Mouse (Mus musculus) layer of hippocampus, adult 2 months (tissue): ENCODE data around the gene Cyp17a1. TPM values are rescaled to one million over a fixed set of nuclear protein-coding genes. Genes with fewer than 3 reads are reported as not detected.

Experiments
- DNase-seq, 2 experiments: peaks; one replicate each; pipeline ENCODE4 v3.0.0; 2022; ENCODE audit warnings: low spot score in 2 of 2
- H3K27ac ChIP-seq: fragments of 200-600 bp; 2 replicates; pipeline ENCODE4 v1.8.1; 2022
- H3K4me3 ChIP-seq: fragments of 200-600 bp; 2 replicates; pipeline ENCODE4 v1.8.1; 2022; ENCODE audit warnings: mild to moderate bottlenecking
- CTCF ChIP-seq: fragments of 200-600 bp; conservative IDR thresholded peaks from 2 replicates; pipeline ENCODE4 v1.8.1; 2022; ENCODE audit warnings: antibody characterized with exemption, mild to moderate bottlenecking, moderate library complexity
- total RNA-seq, 2 experiments: library from RNA; stranded (reverse); gene quantifications; 2 replicates each; pipeline ENCODE4 v1.2.3; 2021

The Cyp17a1 gene
- total RNA-seq, 2 experiments from 2014 or later: not detected

GRCm38 (mm10) chr19:46696943-46697342, 24.0 kb upstream of the Cyp17a1 start:
- no peak for DNase-seq
- TF ChIP-seq CTCF: no peak
- no peak overlapping the region for H3K4me3 ChIP-seq
- no peak overlapping the region for H3K27ac ChIP-seq

GRCm38 (mm10) chr19:46696482-46696881, 23.5 kb upstream of the Cyp17a1 start:
- no peak for DNase-seq
- TF ChIP-seq CTCF: no peak

DNA sequence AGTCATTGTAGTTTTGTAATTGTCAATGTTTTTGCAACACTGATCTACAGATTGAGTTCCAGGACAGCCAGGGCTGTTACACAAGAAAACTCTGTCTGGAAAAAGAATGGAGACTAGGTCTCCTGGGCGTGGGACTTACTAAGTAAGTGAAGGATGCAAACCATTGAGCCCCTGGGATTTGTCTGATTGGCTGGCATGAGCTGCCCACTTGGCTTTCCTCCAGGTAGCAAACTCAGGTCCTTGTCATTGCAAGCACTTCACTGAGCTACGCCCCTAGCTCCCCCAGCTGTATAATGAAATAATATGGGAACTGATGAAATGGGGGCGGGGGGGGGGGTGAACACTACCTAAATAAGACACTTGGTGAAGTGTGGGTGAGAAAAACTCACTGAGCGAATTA, 20.2 kb upstream of the Cyp17a1 start:
- no peak for TF ChIP-seq CTCF
- H3K4me3 ChIP-seq: no peak overlapping the region
- DNase-seq: no peak
- H3K27ac ChIP-seq: no peak overlapping the region

More at GRCm38 (mm10) chr19:46696482-46696881, 23.5 kb upstream of the Cyp17a1 start:
- Histone ChIP-seq H3K4me3 (no peak overlapping the region), H3K27ac (no peak overlapping the region)

DNA sequence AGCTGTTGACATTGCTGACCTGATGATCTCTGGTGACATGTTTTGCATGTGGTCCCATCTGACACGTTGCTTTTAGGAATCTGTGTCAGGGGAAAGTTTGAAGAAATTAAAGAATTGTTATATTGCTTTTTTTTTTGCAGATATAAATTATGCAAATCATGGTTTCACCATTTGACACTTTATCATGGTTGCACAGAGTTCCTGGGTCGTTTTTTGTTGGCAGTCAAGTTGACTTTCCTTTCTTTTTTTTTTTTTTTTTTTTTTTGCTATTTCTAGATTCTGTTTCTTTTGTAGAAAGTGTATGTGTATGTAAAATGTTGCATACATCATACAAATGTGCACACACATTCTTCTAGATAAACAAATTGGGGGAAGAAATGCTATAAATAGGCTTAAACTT, 18.1 kb upstream of the Cyp17a1 start:
- Histone ChIP-seq H3K4me3 (no peak overlapping the region; the same call in 1 of the 2 replicates), H3K27ac (no peak overlapping the region)
- TF ChIP-seq CTCF: no peak
- DNase-seq: no peak

GRCm38 (mm10) chr19:46690387-46690786, 17.4 kb upstream of the Cyp17a1 start:
- Histone ChIP-seq H3K4me3 (peak overlapping the region; percentile 98), H3K27ac (peak overlapping the region; percentile 99)
- TF ChIP-seq CTCF: no peak
- no peak for DNase-seq

DNA sequence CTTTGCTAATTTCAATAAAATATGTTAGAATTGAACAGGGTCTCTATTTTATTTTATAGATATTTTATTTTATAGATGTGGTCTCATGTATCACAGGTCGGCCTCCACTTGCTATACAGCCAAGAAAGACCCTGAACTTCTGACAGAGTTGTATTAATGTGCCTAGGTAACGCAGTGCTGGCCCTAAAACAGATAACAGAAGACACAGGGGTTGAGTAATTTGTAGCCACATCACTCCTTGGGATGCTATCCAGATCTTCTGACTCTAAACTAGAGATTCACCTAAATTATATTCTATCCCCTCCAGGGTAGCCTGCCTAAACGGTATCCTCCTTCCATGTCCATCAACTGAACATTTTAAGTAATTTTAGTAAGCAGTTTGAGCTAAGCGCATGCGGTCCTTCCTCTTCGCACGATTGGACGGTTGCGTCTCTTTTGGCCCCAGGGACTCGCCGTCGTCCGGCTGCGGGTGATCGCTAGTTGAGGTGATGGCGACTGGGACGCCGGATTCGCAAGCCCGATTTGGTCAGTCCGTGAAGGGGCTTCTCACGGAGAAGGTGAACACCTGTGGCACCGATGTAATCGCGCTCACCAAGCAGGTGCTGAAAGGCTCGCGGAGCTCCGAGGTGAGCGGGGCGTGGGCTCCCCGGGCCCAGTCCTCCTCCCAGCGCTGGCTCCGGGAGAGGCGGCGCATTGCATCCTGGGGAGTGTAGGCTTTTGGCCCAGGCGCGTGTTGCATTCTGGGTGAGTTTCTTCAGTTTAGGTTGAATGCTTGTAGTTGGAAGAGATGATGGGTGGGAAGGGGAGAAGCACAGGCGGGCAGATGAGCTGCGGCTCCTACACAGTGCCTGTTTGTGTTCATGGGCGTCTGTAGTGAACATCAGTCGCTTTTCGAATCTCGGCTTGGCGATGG, 16.7 kb upstream of the Cyp17a1 start, which contains the start of gene Borcs7:
Borcs7 (plus strand) TSS at position 447 of the 913 bp plus-strand sequence.
- peak within 1 kb of the TSS; percentile 99 for H3K27ac ChIP-seq
- DNase-seq: peak; percentile 88 to 92
- no peak for TF ChIP-seq CTCF
- H3K4me3 ChIP-seq: peak within 1 kb of the TSS; percentile 98

DNA sequence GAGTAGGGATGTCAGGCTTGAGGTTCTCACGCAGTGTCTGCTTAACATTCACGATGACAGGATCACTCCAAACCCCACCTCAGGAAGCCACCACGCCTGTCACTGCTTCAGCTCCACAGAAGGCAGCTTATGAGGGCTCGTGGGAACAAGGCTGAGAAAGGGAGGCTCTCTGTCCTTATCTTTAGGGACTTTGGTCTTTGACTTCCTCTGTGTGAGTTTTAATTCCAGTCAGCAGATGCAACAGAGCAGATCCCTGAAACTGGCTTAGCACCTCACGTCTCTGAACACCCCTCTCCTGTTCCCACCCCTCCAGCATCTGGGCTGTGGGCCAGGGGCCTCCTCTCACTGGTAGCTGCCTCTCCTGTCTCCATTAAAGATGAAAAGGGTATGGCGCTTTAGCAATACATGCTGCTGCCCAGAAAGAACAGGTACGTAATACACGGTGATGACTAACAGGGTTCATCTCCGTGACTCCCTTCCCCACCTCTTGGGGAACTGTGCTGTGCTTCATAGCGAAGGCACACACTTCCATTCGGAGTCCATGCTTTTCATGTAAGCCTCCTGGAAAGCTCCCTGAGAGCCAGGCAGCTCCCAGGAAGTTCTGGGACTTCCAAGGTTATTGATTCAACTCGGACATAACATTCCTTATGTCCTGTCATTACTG, 6.9 kb upstream of the Cyp17a1 start:
- no peak for TF ChIP-seq CTCF
- H3K4me3 ChIP-seq: no peak overlapping the region
- DNase-seq: peak in 1 of 2 experiments; percentile 8
- H3K27ac ChIP-seq: no peak overlapping the region

- TF ChIP-seq CTCF: no peak
- no peak for DNase-seq
- no peak overlapping the region for H3K27ac ChIP-seq
- no peak overlapping the region for H3K4me3 ChIP-seq
These were observed 2.7 kb upstream of the Cyp17a1 start for GRCm38 (mm10) chr19:46675641-46676040.

DNA sequence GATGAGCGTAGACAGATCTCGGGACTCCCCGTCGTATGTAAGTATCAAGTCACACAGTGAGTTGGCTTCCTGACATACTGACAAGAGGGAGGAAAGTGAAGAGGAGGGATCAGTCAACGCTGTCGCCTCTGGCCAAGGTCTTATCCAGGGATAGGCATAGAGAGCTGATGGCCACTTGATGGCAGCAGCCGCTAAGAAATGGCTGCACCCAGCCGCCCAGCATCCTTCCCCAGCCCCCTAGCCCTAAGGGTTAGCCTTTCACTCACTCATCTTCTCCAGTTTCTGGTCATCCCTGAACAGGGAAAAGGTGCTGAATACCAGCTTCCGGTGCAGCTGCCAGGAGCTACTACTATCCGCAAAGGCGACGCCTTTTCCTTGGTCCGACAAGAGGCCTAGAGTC, 2.3 kb downstream of the Cyp17a1 start:
- TF ChIP-seq CTCF: peak; percentile 94
- peak; percentile 36 to 68 for DNase-seq
- no peak overlapping the region for H3K4me3 ChIP-seq
- H3K27ac ChIP-seq: no peak overlapping the region

DNA sequence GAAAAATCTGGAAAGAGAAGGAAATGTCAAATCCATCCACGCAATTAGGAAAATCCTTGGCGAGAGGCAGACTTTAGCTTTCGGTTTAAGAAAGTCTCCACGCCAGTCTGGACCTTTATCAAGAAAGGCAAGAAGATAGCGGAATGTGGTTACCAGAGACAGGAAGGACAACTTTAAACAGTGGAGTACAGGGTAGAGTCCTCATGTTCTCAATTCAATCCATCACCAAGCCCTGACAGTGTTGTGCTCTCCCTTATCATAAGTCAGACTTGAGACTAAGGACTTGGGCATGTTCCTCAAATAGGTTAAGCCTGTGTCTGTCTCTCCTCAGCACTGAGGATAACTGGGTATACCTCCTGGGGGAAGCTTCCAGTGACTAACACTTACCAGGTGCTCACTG, 3.2 kb downstream of the Cyp17a1 start:
- Histone ChIP-seq H3K27ac (no peak overlapping the region), H3K4me3 (no peak overlapping the region)
- DNase-seq: peak in 1 of 2 experiments; percentile 5
- no peak for TF ChIP-seq CTCF

DNA sequence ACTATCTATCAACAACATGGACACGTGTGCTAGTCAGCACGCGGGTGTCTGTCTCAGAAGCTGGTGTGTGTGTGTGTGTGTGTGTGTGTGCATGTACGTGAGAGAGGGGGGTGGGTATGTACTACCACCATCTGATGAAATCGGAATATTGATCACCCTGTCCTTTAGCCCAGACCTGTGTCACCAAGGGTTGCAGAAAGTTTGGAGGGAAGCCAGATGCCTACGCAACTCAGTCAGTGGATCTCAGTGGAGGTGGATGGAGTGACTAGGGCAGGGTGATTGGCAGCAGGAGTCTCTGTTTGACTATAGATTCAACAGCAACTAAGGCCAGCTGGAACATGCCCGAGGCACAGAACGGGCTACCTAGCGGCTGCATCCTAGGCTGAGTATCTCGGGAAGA, 4.7 kb downstream of the Cyp17a1 start:
- H3K27ac ChIP-seq: no peak overlapping the region
- no peak for TF ChIP-seq CTCF
- no peak overlapping the region for H3K4me3 ChIP-seq
- peak in 1 of 2 experiments; percentile 8 for DNase-seq

- Histone ChIP-seq H3K4me3 (no peak overlapping the region), H3K27ac (no peak overlapping the region)
- TF ChIP-seq CTCF: no peak
- DNase-seq: no peak
These were observed 5.7 kb downstream of the Cyp17a1 start for GRCm38 (mm10) chr19:46667300-46667699.

- no peak overlapping the region for H3K27ac ChIP-seq
- peak; percentile 14 to 51 for DNase-seq
- no peak for TF ChIP-seq CTCF
- no peak overlapping the region for H3K4me3 ChIP-seq
These were observed 7.5 kb downstream of the Cyp17a1 start for GRCm38 (mm10) chr19:46665474-46665873.

- TF ChIP-seq CTCF: no peak
- H3K27ac ChIP-seq: no peak overlapping the region
- no peak overlapping the region for H3K4me3 ChIP-seq
- DNase-seq: no peak
These were observed 10.2 kb downstream of the Cyp17a1 start for GRCm38 (mm10) chr19:46662784-46663183.
